Mouse (Mus musculus): Measurements from ENCODE around the gene Dmap1.

Gene Dmap1

GRCm38 (mm10) chr4:117681931-117682461, at the start of gene Dmap1:
Gene Dmap1 (minus strand): TSS chr4:117682273.
- peak; percentile 87 to 91 for DNase-seq

- no peak for DNase-seq
Observed at GRCm38 (mm10) chr4:117724112-117724511, 42.0 kb upstream of the Dmap1 start, which contains the start of gene Gm12845. Gene Gm12845 (plus strand): TSS chr4:117724412.

GRCm38 (mm10) chr4:117713303-117714098, 31.4 kb upstream of the Dmap1 start:
- DNase-seq = no peak

DNA sequence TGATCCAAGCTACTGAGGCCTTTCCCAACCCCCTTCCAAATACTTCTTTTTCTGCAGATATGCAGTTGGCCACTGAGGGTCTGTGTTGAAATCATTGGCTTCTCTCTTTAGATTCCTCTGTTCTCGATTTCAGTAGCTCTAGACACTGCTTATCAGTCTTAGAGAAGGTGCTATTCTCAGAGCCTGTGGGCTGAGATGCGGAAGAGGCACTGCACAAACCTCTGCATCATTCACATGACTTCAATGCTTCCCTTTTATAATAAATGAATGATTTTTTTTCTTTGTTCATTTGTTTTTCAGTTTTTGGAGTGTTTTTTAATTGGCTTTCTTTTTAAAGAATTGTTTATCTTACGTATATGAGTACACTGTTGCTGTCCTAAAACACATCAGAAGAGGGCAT, 30.2 kb upstream of the Dmap1 start:
- no peak for DNase-seq

DNA sequence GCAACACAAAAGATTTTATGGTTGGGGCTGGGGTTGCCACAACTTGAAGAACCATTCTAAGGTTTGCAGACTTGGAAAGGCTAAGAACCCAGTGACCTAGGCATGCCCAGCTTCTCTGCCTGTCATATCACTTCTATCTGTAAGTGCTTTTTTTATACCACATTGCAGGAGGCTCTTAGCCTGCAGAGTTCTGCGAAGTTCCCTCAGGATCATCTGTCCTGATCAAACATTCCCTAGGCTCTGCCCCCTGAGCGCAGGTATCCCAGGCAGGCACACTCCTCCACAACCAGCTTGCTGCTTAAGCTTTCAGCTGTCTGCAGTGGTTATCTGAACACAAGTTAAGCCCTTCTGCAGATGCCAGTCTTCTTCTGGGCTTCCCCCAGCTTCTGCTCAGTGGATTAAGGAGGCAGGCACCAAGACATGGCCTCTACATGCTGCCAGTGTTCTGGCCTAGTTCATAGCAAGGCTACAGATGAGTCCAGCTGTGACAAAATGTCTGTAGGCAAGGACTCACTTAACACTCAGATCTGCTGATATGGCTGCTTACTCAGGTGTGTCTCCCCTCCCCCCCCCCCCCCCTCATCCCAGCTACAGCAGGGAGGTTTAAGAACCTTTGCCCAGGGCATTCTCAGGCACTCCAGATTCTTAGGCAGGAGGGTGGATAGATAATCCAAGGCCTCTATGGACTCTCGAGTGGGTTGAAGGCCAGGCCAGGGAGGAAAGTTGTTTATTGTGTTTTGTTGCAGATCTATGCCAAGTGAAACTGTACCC, 26.9 kb upstream of the Dmap1 start:
- DNase-seq = peak in 1 of 2 experiments; percentile 9

DNA sequence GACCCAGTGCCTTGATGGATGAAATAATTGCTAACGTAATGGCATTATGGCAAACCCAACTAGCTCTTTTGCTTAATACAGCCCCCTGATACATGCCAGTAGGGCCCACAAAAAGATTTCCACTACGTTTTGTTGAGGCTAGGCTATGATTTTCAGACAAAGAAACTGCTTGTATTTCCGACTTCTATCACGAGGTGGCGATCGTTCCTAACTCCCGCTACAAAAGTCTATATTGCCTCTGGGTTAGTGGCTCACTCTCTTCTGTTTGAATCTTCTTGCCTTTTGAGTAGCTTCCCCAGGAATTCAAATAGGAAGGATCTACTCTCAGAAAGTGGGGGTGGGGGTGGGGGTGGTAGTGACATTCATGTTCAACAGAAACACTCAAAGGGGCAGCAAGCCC, 23.3 kb upstream of the Dmap1 start:
- DNase-seq = peak; percentile 68 to 70

- DNase-seq = no peak
Observed at GRCm38 (mm10) chr4:117686354-117686753, 4.3 kb upstream of the Dmap1 start.

DNA sequence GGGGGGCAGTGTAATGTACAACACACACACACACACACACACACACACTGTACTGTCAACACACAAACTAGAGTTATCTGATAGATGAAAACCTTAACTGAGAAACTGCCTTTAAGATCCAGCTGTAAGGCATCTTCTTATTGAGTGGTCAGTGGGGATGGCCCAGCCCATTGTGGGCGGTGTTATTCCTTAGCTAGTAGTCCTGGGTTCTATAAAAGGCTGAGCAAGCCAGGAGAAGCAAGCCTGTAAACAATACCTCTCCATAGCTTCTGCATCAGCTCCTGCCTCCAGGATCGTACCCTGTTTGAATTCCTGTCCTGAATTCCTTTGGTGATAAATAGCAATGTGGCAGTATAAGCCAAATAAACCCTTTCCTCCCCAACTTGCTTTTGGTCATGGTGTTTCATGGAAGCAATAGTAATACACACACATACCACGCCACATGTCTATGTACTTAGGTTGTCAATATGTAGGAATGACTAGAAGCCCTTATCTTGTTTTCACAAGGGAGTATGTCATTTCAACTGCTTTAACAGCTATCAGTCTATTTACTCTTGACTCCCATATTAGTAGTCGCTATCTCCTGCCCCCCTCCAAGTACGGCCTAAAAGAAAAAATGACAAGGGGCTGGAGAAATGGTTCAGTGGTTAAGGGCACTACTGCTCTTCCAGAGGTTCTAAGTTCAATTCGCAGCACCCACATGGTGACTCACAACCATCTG, 1.1 kb upstream of the Dmap1 start:
- no peak for DNase-seq

DNA sequence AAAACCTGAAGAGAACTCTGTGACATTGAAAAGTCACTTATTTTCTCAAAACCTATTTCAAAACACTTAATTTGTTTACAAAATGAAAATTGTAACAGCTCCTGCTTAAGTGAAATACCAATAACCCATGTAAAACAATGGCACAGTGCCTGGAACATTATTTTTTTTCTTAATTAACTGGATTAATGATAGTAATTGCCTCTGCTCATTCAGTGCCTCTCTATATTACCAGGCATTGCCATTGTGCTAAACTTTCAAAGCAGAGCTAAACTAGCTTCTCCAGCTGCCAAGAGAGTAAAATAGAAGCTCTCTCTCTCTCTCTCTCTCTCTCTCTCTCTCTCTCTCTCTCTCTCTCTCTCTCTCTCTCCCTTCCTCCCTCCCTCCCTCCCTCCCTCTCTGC, 390 bp upstream of the Dmap1 start:
- no peak for DNase-seq

GRCm38 (mm10) chr4:117680963-117681362, 1.1 kb downstream of the Dmap1 start:
- no peak for DNase-seq

GRCm38 (mm10) chr4:117676903-117677302, 5.2 kb downstream of the Dmap1 start:
- peak; percentile 91 for DNase-seq

- DNase-seq = no peak
Observed at GRCm38 (mm10) chr4:117673901-117674300, 8.2 kb downstream of the Dmap1 start.

- DNase-seq = no peak
Observed at GRCm38 (mm10) chr4:117672042-117672441, 10.0 kb downstream of the Dmap1 start.

DNA sequence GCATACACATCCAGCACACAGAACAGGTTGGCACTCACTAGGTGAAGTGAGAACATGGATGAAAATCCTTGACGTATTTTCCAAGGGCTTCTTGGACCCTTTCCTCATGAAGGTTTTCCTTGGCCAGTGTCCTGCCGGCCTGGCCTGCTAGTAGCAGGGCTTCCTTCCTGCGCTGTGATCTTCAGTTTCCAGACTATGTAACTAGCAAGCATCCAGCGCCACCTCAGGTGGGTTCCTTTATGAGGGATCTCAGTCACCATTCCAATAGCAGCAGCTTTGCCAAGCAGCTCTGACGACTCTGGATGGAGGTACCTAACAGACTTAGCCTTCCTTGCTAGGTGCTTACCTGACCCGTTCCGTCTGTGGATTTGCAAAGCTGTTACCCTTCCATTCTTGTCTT, 12.2 kb downstream of the Dmap1 start:
- DNase-seq = no peak

GRCm38 (mm10) chr4:117666054-117666453, 16.0 kb downstream of the Dmap1 start:
- no peak for DNase-seq

DNA sequence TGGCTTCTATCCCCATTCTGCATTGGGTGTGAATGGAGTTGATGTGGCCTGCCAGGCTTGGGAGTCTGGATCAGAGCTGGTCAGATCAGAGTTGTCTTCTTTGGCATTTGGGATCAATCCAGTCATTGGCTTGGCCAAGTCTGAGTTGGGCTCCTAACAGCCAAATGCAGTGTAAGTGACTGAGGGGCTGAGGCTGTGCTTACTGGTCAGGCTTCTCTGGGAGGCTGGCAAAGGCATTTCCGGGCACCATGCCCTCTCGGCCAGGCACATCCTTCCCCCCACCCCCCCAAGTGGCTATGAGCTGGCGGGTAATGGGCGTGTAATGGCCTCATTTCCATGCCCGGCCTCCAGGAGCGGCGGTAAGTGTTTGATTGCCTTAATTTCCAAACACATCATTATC, 16.5 kb downstream of the Dmap1 start:
- DNase-seq = no peak

DNA sequence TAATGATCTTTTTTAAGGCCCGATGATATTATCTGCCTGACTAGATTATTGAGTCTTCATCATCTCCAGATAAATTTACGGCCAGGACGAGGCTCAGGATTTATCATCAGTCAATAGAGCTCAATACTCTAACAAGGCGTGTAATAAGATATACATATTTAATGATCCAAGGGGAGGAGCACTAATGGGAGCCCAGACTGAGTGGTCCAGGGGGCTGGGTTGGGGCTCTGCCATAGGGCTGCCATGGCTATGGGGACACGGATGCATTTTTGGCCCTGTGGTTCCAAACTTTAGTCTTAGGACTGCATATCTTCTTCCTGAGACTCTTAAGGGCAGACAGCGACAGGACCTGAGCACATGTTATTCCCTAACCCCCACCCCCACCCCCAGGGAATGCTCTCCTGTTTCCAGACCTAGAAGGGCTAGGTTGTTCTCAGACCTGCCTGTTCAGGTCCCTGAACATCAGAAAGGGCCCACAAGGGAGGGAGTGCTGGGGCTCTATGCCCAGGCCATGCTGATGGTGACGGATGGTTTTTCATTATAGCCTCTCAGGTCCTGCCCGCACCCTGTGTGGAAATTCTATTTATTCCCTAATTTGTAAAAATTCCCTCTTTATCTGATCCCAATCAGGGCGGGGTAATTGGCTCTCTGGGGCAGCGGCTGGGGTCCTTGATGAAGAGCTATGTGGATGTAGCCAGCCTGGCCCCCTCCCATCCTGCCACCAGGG, 17.5 kb downstream of the Dmap1 start:
- no peak for DNase-seq

GRCm38 (mm10) chr4:117660001-117660400, 22.1 kb downstream of the Dmap1 start:
- peak in 1 of 2 experiments; percentile 14 for DNase-seq

DNA sequence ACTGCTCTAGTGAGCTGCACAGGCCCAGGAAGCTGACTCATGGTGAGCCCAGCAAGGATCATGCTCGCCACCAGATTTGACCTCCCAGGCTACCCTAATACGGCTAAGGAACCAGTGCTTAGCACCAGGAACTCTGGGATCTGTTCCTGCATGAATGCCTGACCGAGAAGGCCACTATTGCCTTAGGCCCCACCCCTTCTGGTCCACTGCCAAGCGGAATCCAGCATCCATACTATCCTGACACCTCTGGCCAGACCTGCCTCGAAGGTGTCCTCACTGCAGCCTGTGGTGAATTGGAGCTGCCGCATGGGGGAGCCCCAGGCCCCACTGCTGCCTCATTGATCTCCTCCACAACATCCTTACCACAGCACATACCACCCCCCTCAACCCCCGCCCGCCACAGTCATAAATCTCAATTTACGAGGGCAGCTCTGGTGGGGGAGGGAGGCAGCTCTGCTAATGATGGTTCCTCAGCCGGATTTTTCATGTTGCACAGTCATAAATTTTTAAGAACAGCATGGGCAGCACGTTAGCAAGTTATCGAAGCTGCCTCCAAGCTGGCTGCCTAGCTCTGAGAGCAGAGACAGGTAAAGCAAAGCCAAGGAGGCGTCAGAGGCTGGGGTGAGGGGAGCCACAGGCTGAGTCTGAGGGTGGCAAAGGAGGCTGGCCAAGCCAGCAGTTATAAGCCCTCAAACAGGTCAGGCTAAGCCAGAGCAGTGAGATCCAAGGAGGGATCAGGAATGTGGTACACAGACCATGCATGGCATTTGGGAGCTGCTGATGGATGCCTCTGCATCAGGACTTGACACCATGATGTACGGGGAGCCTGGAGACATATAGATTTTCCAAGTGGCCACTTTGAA, 23.3 kb downstream of the Dmap1 start:
- DNase-seq = peak; percentile 83 to 89

DNA sequence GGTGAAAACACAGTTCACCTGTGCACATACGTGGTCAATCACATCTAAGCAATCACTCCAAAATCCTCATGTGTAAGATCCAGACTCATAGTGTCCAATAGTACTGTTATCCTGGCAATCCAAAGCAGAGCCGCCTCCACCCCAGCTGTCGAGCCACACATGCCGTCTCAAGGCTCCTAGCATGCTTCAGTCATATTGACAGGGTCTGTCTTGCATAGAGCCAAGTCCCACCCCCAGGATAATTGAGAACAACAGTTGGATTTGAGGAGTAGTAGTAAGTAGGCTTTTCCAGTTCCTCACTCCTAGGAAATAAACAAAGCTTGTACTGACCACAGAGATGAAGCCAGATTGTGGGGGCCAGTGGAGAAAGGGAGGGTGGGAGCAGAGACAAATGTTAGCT, 24.4 kb downstream of the Dmap1 start:
- no peak for DNase-seq

DNA sequence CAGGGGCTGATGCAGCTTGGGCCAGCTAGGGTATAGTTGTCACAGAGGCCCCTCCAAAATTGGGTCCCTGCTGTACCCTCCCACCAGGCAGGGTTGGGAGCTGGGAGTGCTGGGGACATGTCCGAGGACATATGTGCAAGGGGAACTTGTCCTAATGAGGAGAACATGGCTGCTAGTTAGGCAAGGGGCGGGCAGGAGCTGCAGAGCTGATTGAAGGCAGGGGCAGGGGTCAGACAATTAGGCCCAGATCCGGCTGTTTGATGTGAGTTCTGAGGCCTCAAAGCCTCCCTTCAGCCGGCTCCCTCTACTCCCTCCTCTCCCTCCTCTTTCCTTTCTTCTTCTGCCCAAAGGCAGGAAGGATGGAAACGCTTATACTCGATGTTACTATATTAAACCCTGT, 25.1 kb downstream of the Dmap1 start:
- peak; percentile 37 to 42 for DNase-seq
